Mouse (Mus musculus): ENCODE measurements at regions not wholly inside any gene's neighbourhood (a gene's known extent, or its start where the extent isn't known, plus 50 kb on each side); places are given as distances from the start of the nearest gene placed in this dataset.

GRCm38 (mm10) chr13:90739797-90740196 is 165.4 kb downstream of the Atp6ap1l start:
- peak; percentile 14 for DNase-seq (ENCODE audit: low read depth, low spot score)

GRCm38 (mm10) chr13:90738513-90738912 is 166.6 kb downstream of the Atp6ap1l start:
- peak; percentile 63 for DNase-seq (ENCODE audit: low read depth, low spot score)

GRCm38 (mm10) chr13:90733265-90733664 is 171.9 kb downstream of the Atp6ap1l start:
- DNase-seq (ENCODE audit: low read depth, low spot score), result no peak

DNA sequence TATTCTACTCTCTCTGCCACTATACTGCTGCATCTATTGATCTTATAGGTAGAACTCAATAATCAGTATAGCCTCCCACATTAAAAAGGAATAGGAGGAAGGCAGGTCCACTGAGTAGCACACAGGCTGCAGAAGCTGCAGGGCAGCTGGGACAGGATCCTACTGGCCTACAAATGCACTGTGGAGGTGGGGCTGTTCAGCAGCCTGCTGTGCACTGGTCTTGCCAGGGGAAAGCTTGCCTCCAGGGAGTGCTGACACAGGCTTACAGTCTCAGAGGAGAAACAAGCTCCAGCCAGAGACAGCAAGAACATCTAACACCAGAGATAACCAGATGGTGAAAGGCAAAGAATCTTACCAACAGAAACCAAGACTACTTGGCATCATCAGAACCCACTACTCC is 176.1 kb downstream of the Atp6ap1l start:
- peak; percentile 49 for DNase-seq (ENCODE audit: low read depth, low spot score)

- no peak for DNase-seq (ENCODE audit: low read depth, low spot score)
Measured at GRCm38 (mm10) chr13:90727816-90728215, 177.3 kb downstream of the Atp6ap1l start.

- DNase-seq (ENCODE audit: low read depth, low spot score), result no peak
Measured at GRCm38 (mm10) chr13:90725053-90725827, 179.9 kb downstream of the Atp6ap1l start.

DNA sequence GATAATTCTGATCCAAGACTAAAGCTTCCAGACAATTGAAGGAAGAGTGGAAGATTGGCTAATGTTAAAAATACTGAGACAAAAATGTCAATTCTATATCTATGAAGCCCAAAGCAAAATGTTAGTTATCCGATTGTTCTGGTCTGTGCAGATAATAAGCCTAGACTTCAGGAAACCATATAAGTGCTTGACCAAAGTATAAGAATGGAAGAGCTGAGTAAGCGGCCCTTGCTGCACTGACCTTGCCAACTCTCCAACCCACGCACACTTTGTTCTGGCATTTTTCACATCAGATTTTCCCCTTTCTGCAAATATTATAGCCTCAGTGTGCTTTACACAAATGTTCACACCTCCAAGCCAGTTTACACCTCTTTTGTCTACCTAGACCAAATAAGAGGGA is 180.6 kb downstream of the Atp6ap1l start:
- no peak for DNase-seq (ENCODE audit: low read depth, low spot score)

GRCm38 (mm10) chr13:90723533-90723898 is 181.6 kb downstream of the Atp6ap1l start:
- DNase-seq (ENCODE audit: low read depth, low spot score), result no peak

DNA sequence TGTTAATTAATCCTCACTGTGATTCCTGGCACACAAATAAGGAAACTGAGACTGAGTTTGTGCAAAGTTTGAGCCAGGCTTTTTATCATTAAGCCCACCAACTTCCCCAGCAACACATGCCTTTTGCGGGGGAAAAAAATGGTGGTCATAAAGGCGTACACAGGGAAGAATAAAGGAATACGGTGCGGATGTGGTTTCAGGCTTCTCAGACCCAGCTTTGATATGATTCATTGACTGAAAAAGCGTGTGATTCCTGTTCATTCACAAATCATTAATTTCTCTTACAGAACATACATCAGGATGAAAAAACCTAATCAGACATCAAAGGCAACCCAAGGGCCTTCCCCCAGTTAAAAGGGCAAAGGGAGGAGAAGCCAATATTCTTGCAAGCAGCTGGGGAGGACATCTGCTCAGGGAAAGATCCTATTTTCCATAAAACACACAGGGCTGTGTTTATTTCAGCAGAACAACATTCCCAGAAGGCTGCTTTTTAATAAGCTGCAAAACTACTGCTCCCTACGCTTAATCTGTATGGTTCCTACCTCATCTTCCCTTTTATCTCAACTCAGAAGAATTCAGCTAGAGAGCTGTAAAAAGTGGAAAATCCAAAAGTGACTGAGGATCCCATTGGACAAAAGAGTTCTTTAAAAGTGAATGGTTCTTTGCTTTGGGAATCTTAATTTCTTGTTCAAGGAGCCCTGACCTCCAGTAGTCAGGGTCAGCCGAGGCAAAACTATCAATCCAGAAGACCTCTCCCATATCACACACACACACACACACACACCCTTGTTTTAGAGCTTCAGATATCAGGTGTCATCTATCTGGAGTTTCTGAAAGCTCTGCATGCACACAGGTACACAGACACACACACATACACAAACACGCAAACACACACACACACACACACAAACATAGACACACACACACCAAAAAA is 182.3 kb downstream of the Atp6ap1l start:
- DNase-seq (ENCODE audit: low read depth, low spot score), result no peak

GRCm38 (mm10) chr13:90684324-90684723 is 220.8 kb downstream of the Atp6ap1l start:
- DNase-seq (ENCODE audit: low read depth, low spot score), result no peak

GRCm38 (mm10) chr13:90679162-90680010 is 225.8 kb downstream of the Atp6ap1l start:
- DNase-seq (ENCODE audit: low read depth, low spot score), result no peak

DNA sequence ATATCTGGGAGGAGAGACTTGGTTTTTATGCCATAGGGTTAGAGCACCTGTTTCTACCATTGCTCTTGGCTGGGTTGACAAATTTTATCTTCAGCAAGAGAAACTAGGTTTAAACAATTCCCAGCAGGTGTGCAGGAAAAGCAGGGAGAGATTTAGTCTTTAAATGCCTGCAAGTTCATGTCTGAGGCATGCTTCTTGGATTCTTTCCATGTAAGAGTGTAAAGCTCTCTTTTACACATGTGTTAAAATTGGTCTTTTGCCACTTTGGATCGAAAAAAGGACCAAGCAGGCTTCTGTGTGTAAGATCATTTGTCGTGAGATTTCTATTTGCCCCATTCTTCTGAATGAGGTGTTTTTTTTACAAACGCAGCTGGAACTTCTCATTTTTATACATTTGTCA is 231.3 kb downstream of the Atp6ap1l start:
- no peak for DNase-seq (ENCODE audit: low read depth, low spot score)

DNA sequence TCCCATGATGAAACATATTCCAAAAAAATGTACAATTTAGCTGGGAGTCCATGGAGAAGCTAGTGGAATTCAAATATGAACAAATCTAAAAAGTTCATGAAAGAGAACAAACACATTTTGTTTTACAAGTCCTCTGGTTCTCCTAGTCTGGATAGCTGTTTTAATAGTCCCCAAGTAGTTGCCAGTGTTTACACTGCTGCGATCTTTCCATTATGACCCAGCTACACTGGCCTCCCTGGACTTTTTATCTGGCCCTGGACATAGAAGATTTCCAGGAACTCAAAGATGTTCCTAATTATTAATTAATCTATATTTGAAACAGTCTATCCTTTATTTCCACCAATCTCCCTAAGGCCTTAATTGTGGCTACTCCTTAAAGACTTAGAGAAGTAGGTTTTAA is 232.1 kb downstream of the Atp6ap1l start:
- no peak for DNase-seq (ENCODE audit: low read depth, low spot score)

GRCm38 (mm10) chr13:90661567-90662141 is 243.5 kb downstream of the Atp6ap1l start:
- DNase-seq (ENCODE audit: low read depth, low spot score), result no peak

DNA sequence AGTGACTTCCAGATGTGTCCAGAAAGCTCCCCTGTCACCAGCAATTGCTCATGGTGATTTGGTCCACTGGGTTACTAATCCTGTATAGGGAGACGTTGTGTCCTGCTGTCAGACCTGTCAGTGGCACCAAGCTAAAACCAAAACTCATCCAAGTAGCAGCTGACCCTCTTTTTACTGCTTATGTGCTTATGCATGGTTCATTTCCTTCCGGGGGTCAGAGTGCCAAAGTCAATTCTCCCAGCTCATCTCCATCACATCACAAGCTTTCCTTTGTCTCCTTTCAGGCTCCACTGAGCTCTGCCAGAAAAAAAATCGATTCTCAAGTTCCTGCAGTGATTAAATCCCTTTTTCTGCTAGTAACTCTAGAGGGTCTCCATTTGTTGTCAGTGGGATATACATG is 244.2 kb downstream of the Atp6ap1l start:
- DNase-seq (ENCODE audit: low read depth, low spot score), result no peak

GRCm38 (mm10) chr13:90659087-90659486 is 246.1 kb downstream of the Atp6ap1l start:
- no peak for DNase-seq (ENCODE audit: low read depth, low spot score)

DNA sequence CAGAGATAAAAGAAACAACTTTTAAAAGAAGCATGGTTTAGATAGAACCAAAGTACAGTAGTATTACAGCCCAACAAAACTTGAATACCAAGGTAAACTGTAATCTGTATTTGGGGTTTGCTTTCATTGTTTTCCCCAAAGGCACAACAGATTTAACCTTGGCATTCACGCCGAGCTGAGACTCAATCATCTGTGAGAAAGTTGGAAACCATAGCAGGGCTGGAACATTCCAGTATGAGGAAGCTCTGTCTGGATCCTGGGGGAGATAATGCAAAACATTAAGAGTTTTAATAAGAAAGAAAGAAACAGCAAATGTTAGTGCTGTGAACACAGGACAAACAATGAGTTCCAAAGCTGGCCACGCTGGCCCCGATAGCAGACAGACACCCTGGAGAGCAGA is 258.8 kb downstream of the Atp6ap1l start:
- no peak for DNase-seq (ENCODE audit: low read depth, low spot score)

GRCm38 (mm10) chr13:90644216-90644615 is 260.9 kb downstream of the Atp6ap1l start:
- DNase-seq (ENCODE audit: low read depth, low spot score), result no peak

DNA sequence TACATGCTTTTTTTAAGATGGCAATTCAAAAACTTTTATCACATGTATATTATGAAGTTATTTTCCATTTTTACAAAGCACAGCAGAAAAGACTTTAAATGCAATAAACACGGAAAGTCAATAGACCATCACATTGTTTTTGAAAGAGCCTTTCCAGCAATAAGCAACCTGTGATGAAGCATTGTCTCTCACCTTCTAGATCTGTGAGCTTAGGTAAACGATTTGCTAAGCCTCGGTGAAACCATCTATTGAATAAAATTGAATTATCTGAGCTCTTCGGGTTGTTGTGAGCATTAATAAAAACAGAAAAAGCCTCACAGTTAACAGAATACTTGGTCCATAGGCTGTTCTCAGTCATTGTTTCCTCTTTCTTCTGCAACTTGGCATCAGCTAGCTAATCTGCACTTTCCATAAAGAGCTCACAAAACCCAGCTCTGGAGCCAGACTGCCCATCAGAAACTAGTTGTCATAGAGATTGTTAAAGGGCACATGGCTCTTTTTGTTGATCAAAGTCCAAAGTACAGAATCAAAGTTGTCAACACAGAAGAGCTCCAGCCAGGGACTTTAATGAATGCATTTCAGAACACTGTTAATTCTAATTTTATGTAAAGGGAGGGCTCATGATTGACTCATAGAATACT is 261.5 kb downstream of the Atp6ap1l start:
- DNase-seq (ENCODE audit: low read depth, low spot score), result peak; percentile 8

DNA sequence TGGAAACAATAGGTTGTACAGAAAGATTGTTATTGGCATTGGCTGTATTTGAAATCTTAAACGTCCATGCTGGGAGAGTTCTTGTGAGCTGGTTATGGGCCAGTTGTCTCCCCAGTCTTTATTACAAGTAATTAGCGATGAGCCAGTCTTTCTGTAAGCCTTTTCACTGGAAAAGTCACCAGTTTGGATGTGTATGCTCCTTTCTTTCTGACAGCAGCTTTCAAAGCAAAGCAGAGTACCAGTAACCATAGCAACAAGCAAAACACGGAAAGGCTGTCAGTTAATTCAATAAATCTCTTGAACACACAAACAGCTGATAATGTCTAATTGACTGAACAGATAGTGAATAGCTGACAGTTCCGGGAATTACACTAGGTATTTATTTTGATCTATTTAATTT is 262.0 kb downstream of the Atp6ap1l start:
- DNase-seq (ENCODE audit: low read depth, low spot score), result no peak

All from 3T3-L1 (cell line).